Mouse (Mus musculus) subcutaneous adipose tissue, adult 2 months (tissue): Measurements from ENCODE around the gene Llcfc1. TPM values are rescaled to one million over a fixed set of nuclear protein-coding genes. Genes with fewer than 3 reads are reported as not detected.

Experiments used
- polyA plus RNA-seq: library from polyadenylated mRNA; depleted of rRNA; stranded (reverse); fragments of >200 nt; gene quantifications from 2 replicates; pipeline ENCODE4 v1.2.3, GENCODE M21; 2012; ENCODE audit warnings: low replicate concordance; rRNA removed

The Llcfc1 gene
- not detected in 2 replicates for polyA plus RNA-seq

DNA sequence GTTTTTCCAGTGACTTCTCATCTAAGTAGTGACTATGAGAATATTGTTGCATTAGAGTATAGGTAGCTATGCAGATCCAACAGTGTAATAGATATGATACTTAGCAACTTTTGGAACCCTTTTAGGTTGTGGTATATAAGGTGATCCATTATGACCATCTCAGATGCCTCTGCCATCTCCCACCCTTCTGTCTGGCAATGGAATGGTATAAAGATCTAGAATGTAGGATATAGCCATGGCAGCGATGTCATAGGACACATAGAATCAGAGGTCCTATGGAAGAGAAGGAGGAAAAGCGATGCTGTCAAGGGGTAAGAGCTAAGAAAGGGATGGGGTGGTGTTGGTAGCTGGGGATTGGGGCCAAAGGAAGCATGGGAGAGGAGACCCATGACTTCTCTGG, at the start of gene Llcfc1:
Gene Llcfc1, plus strand, starts transcription at position 301 of the 400 bp plus-strand sequence.

DNA sequence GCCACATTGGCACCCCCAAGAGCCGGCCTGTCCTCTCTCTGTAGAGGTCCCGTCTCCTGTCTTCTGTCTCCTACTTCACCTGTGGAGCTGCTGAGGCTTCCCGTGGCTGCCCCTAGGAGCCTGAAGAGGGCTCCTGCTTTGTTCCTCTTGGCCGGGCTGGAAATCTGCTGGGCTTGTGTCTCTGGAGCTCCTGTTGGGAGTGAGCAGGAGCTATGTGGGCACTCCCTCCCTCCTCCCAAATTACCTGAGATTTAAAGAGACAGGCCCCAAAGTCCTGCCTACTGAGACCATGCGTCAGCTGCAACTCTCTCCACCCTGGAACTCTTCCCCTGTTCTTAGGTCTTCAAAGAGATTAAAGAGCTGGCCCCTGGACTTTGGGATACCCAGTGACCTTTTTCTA, 48.1 kb upstream of the Llcfc1 start, which contains the start of gene Trpv6:
Gene Trpv6, minus strand, starts transcription at position 228 of the 400 bp plus-strand sequence.

DNA sequence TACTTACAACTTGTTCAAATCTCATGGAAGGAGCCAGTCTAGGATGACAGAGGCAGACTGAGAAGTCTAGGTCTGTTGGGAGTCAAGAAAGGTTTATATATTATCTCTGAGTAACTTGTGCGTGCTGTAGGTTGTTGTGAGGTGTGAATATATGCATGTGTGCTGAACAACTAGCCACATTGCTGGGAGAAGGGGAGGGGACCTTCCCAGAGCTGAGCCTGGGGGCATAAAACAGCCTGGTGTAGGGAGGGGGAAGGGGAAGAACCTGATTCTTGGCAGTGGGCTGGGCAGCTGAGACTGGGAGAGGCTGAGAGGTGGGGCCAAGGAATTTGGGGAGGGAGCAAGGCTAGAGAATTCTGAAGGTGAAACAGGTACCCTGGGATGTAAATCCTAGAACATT, 3.6 kb upstream of the Llcfc1 start, which contains the start of gene Trpv5:
Gene Trpv5, minus strand, starts transcription at position 101 of the 400 bp plus-strand sequence.

GRCm38 (mm10) chr6:41704123-41704522, 19.9 kb downstream of the Llcfc1 start, which contains the start of gene Kel:
Kel (minus strand) TSS chr6:41704339.

Other genes starting within 250 kb of the Llcfc1 start
- gene Gm10334, start 238.3 kb upstream of the Llcfc1 start, polyA plus RNA-seq = not detected in 2 replicates
- not detected in 2 replicates for gene Prss1, start 225.5 kb upstream of the Llcfc1 start, polyA plus RNA-seq
- 0.47 and 1.3 TPM in 2 replicates for gene Prss2, start 162.6 kb upstream of the Llcfc1 start, polyA plus RNA-seq
- 17.4 and 19.3 TPM in 2 replicates for gene Ephb6, start 78.9 kb upstream of the Llcfc1 start, polyA plus RNA-seq
- gene Trpv6, start 48.0 kb upstream of the Llcfc1 start, polyA plus RNA-seq = 0.07 and 6.4 TPM in 2 replicates
- not detected in 2 replicates for gene Trpv5, start 3.7 kb upstream of the Llcfc1 start, polyA plus RNA-seq
- gene Kel, start 19.9 kb downstream of the Llcfc1 start, polyA plus RNA-seq = not detected in 2 replicates
- gene Olfr459, start 90.7 kb downstream of the Llcfc1 start, polyA plus RNA-seq = not detected in 2 replicates
- not detected in 2 replicates for gene Pip, start 163.1 kb downstream of the Llcfc1 start, polyA plus RNA-seq
- not detected in 2 replicates for gene Sval2, start 168.6 kb downstream of the Llcfc1 start, polyA plus RNA-seq